Mouse (Mus musculus): Measurements from ENCODE around the gene Tbx21. TPM values are rescaled to one million over a fixed set of nuclear protein-coding genes. Genes with fewer than 3 reads are reported as not detected.
A peak's percentile ranks its signal among the peaks of the same experiment; 100 is the strongest.

Gene Tbx21
- polyA plus RNA-seq, 1 experiment = 1.9 TPM

- DNase-seq = no peak
- H3K4me1 ChIP-seq (ENCODE audit: control insufficient read depth, insufficient read depth, low read length) = no peaks in the 10 kb centered on the region
- no peak overlapping the region for H3K4me3 ChIP-seq (replicated peaks; ENCODE audit: extremely low read depth, low read depth, low read length)
- WGBS = 17% methylated on average over 18 of the region's 18 CpGs
- TF ChIP-seq CTCF (IDR thresholded peaks at IDR 0.05; ENCODE audit: insufficient read depth, low read length) (no peak), POLR2A (IDR thresholded peaks at IDR 0.05; ENCODE audit: borderline replicate concordance, extremely low read depth, low read depth, low read length) (no peak)
These were observed 16.3 kb downstream of the Tbx21 start for GRCm38 (mm10) chr11:97098791-97099190.

GRCm38 (mm10) chr11:97094600-97094999, 20.5 kb downstream of the Tbx21 start:
- 59% methylated on average over 2 of the region's 2 CpGs for WGBS
- Histone ChIP-seq H3K4me3 (replicated peaks; ENCODE audit: extremely low read depth, low read depth, low read length) (no peak overlapping the region), H3K4me1 (ENCODE audit: control insufficient read depth, insufficient read depth, low read length) (no peaks in the 10 kb centered on the region)
- no peak for DNase-seq
- TF ChIP-seq CTCF (IDR thresholded peaks at IDR 0.05; ENCODE audit: insufficient read depth, low read length) (no peak), POLR2A (IDR thresholded peaks at IDR 0.05; ENCODE audit: borderline replicate concordance, extremely low read depth, low read depth, low read length) (no peak)

GRCm38 (mm10) chr11:97086365-97086764, 28.8 kb downstream of the Tbx21 start:
- DNase-seq = no peak
- Histone ChIP-seq H3K4me3 (replicated peaks; ENCODE audit: extremely low read depth, low read depth, low read length) (no peak overlapping the region), H3K4me1 (ENCODE audit: control insufficient read depth, insufficient read depth, low read length) (no peaks in the 10 kb centered on the region)
- TF ChIP-seq CTCF (IDR thresholded peaks at IDR 0.05; ENCODE audit: insufficient read depth, low read length) (no peak), POLR2A (IDR thresholded peaks at IDR 0.05; ENCODE audit: borderline replicate concordance, extremely low read depth, low read depth, low read length) (no peak)
- 62% methylated on average over 6 of the region's 6 CpGs for WGBS

- H3K4me3 ChIP-seq (replicated peaks; ENCODE audit: extremely low read depth, low read depth, low read length) = no peak overlapping the region
- TF ChIP-seq CTCF (IDR thresholded peaks at IDR 0.05; ENCODE audit: insufficient read depth, low read length) = no peak
- TF ChIP-seq POLR2A (IDR thresholded peaks at IDR 0.05; ENCODE audit: borderline replicate concordance, extremely low read depth, low read depth, low read length) = no peak
- no peaks in the 10 kb centered on the region for H3K4me1 ChIP-seq (ENCODE audit: control insufficient read depth, insufficient read depth, low read length)
- WGBS = 83% methylated on average over 15 of the region's 15 CpGs
- no peak for DNase-seq
These were observed 30.2 kb downstream of the Tbx21 start for GRCm38 (mm10) chr11:97084821-97085505.

GRCm38 (mm10) chr11:97083401-97084140, 31.6 kb downstream of the Tbx21 start:
- TF ChIP-seq CTCF (IDR thresholded peaks at IDR 0.05; ENCODE audit: insufficient read depth, low read length) = no peak
- no peak for TF ChIP-seq POLR2A (IDR thresholded peaks at IDR 0.05; ENCODE audit: borderline replicate concordance, extremely low read depth, low read depth, low read length)
- Histone ChIP-seq H3K4me1 (ENCODE audit: control insufficient read depth, insufficient read depth, low read length) (no peaks in the 10 kb centered on the region), H3K4me3 (replicated peaks; ENCODE audit: extremely low read depth, low read depth, low read length) (no peak overlapping the region)
- no peak for DNase-seq
- 12% methylated on average over 22 of the region's 22 CpGs for WGBS

- peak; percentile 36 for DNase-seq
- no peak for TF ChIP-seq POLR2A (IDR thresholded peaks at IDR 0.05; ENCODE audit: borderline replicate concordance, extremely low read depth, low read depth, low read length)
- TF ChIP-seq CTCF (IDR thresholded peaks at IDR 0.05; ENCODE audit: insufficient read depth, low read length) = peak; percentile 47
- 28% methylated on average over 11 of the region's 11 CpGs for WGBS
- Histone ChIP-seq H3K4me3 (replicated peaks; ENCODE audit: extremely low read depth, low read depth, low read length) (no peak overlapping the region), H3K4me1 (ENCODE audit: control insufficient read depth, insufficient read depth, low read length) (no peaks in the 10 kb centered on the region)
These were observed 32.2 kb downstream of the Tbx21 start for GRCm38 (mm10) chr11:97082977-97083376.

- no peak for TF ChIP-seq POLR2A (IDR thresholded peaks at IDR 0.05; ENCODE audit: borderline replicate concordance, extremely low read depth, low read depth, low read length)
- no peak for TF ChIP-seq CTCF (IDR thresholded peaks at IDR 0.05; ENCODE audit: insufficient read depth, low read length)
- WGBS = 27% methylated on average over 9 of the region's 9 CpGs
These were observed 34.8 kb downstream of the Tbx21 start for GRCm38 (mm10) chr11:97080291-97080690.

GRCm38 (mm10) chr11:97078751-97079150, 36.4 kb downstream of the Tbx21 start:
- TF ChIP-seq POLR2A (IDR thresholded peaks at IDR 0.05; ENCODE audit: borderline replicate concordance, extremely low read depth, low read depth, low read length) (no peak), CTCF (IDR thresholded peaks at IDR 0.05; ENCODE audit: insufficient read depth, low read length) (no peak)
- WGBS = 40% methylated on average over 4 of the region's 4 CpGs
- Histone ChIP-seq H3K4me1 (ENCODE audit: control insufficient read depth, insufficient read depth, low read length) (no peaks in the 10 kb centered on the region), H3K4me3 (replicated peaks; ENCODE audit: extremely low read depth, low read depth, low read length) (no peak overlapping the region)
- no peak for DNase-seq

More at GRCm38 (mm10) chr11:97080291-97080690, 34.8 kb downstream of the Tbx21 start:
- DNase-seq = no peak
- H3K4me1 ChIP-seq (ENCODE audit: control insufficient read depth, insufficient read depth, low read length) = no peaks in the 10 kb centered on the region
- no peak overlapping the region for H3K4me3 ChIP-seq (replicated peaks; ENCODE audit: extremely low read depth, low read depth, low read length)

- DNase-seq = no peak
- H3K4me3 ChIP-seq (replicated peaks; ENCODE audit: extremely low read depth, low read depth, low read length) = no peak overlapping the region
- TF ChIP-seq CTCF (IDR thresholded peaks at IDR 0.05; ENCODE audit: insufficient read depth, low read length) = no peak
- no peak for TF ChIP-seq POLR2A (IDR thresholded peaks at IDR 0.05; ENCODE audit: borderline replicate concordance, extremely low read depth, low read depth, low read length)
- WGBS = 41% methylated on average over 8 of the region's 8 CpGs
- H3K4me1 ChIP-seq (ENCODE audit: control insufficient read depth, insufficient read depth, low read length) = no peaks in the 10 kb centered on the region
These were observed 40.9 kb downstream of the Tbx21 start for GRCm38 (mm10) chr11:97074235-97074634.

- H3K4me3 ChIP-seq (replicated peaks; ENCODE audit: extremely low read depth, low read depth, low read length) = no peak overlapping the region
- WGBS = 25% methylated on average over 3 of the region's 3 CpGs
- TF ChIP-seq CTCF (IDR thresholded peaks at IDR 0.05; ENCODE audit: insufficient read depth, low read length) (peak; percentile 45), POLR2A (IDR thresholded peaks at IDR 0.05; ENCODE audit: borderline replicate concordance, extremely low read depth, low read depth, low read length) (no peak)
- no peaks in the 10 kb centered on the region for H3K4me1 ChIP-seq (ENCODE audit: control insufficient read depth, insufficient read depth, low read length)
- DNase-seq = no peak
These were observed 42.6 kb downstream of the Tbx21 start for GRCm38 (mm10) chr11:97072533-97072932.
